Mouse (Mus musculus) frontal cortex, postnatal 10 days (tissue): ENCODE measurements around the gene 1810009A15Rik.
A peak's percentile ranks its signal among the peaks of the same experiment; 100 is the strongest.
"Not testable (repeated sequence)": the region's sequence is repeated elsewhere in the genome, so short reads cannot be mapped to it uniquely, and the experiment has no call there.

Experiments used
- DNase-seq, 2 experiments: peaks; one replicate each; pipeline ENCODE4 v3.0.0; 2022; ENCODE audit warnings: low spot score in 2 of 2, mixed read lengths in 1 of 2

The 1810009A15Rik gene

GRCm38 (mm10) chr19:8888511-8889385 lies at the start of gene 1810009A15Rik, which contains the start of gene Gm49416:
TSS of gene 1810009A15Rik (plus strand) at chr19:8888853.
TSS of gene Gm49416 (plus strand) at chr19:8888926.
- peak; percentile 89 to 93 for DNase-seq

DNA sequence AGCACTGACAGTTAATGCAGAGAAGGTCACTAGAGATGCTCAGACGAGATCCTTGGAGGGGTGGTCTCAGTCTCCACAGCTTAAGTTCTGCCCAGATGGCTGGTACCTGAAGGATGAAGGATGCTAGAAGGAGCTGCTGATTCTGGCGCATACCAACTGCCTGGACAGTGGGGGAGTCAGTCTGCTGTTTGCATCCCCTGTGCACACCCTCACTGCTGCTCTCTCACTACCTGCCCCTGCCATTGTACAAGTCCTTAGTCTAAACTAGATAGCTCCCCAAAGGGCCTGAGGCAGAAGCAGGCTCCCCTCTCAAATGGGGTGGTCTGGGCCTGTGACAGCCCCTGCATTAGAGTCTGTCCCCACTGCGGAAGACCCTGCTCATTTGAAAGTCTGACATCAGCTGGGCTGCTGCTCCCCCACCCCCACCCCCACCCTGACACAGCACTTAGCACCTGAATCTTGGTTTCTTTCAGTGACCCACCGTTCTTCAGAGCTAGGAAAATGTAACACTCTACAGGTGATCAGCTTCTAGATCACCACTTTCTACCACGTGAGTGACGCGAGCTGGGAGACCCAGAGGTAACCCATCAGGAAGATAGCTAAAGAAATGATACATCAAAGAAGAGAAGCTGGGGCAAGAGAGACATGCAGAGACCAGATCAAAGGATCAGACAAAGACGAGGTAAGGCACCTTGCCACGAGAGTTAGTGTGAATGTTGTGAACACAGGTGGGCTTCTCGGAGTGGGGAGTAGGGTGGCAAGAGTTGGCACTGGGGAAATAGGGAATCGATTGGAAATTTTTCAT lies 49.3 kb upstream of the 1810009A15Rik start, which contains the start of gene Gng3:
Gng3 (minus strand) TSS at position 92 of the 805 bp plus-strand sequence.
- peak; percentile 78 to 84 for DNase-seq

- peak; percentile 66 to 69 for DNase-seq
Measured at GRCm38 (mm10) chr19:8839908-8840791, 48.5 kb upstream of the 1810009A15Rik start.

- no peak for DNase-seq
Measured at GRCm38 (mm10) chr19:8841012-8841411, 47.6 kb upstream of the 1810009A15Rik start.

DNA sequence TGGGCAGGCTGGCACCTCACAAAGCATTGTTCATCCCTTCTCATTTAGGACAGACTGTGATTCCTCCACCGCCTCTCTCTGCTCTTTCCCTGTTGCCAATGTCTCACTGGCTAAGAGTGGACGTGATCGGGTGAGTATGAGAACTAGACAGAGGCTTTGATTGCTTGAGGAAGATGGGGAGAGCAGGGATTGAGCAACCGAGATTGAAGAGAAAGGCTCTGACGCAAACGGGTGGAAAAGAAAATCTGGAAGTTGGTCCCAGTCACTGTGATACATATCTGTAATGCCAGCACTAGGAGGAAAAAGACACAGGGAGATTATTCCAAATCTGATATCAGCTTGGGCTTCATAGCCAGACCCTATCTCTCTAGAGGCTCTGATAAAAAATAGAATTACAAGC lies 45.7 kb upstream of the 1810009A15Rik start:
- DNase-seq: no peak

DNA sequence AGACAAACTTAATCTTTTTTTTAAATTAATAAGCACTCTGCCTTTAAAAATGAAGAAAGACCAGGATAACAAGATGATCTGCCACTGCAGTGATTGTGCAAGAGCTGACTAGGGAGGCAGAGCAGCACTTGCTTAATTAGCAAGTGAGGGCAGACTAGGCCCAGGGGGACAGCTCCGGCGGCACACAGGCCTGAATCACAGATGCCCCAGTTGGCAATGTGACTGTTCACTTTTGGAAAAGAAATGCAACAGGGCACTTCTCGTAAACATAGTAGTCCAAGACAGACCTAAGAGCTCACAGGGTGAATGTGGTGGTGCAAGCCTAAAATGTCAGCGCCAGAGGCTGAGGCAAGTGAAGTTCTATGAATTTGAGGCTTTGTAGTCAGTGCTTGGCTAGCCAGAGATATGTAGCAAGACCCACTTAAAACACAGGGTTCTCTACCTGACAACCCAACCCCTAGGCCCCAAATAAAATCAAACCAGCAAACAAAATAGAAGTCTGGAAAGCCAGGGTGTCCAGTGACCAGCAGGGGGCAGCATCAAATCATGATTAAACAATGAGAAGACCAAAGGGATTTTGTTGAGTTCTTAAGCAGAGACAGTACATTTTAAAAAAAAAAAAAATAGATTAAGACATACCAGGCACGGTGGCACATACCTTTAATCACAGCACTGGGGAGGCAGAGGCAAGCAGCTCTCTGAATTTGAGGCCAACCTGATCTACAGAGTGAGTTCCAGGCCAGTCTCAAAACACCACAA lies 44.1 kb upstream of the 1810009A15Rik start:
- DNase-seq: peak; percentile 42 to 66

DNA sequence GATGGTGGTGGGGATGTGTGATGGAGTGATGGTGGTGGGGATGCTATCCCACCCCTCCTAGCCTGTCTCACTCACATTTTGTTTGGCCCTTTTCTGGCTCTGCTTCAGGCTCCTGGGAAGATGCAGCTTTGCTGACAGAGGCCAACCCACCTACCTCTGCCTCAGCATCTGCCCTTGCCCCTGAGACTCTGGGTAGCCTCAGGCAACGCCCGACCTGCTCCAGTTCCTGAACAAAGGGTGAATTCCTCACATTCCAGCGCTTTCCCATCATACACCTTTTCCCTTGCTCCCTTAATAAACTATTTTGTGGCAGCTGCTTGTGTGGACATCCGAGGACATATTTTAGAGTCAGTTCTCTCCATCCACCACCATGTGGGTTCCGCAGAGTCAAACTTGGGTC lies 40.3 kb upstream of the 1810009A15Rik start:
- DNase-seq: no peak

DNA sequence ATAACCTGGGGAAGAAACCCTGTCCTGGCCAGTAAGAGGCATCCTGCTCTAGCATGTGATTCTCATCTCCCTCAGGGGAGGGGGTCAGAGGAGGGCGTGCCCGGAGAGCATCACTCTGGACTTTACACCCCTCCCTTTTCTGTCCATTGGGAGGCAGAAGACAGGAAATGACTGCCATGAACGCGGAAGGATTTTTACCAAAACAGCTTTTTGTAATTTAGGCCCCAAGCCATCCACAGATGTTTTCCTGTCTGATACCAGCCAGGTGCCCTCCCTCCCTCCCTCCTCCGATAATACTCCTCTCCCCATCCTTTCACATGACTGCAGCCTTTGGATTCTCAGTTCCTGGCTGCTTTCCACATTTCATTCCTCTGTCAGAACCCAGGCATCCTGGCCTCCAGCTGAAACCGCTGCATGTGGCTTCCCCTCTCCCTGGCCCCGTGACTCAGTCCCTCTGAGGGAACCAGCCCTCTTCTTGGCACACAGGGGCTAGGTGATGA lies 38.2 kb upstream of the 1810009A15Rik start, which contains the start of gene Lrrn4cl:
Lrrn4cl (plus strand) TSS at position 367 of the 500 bp plus-strand sequence.
- no peak for DNase-seq

DNA sequence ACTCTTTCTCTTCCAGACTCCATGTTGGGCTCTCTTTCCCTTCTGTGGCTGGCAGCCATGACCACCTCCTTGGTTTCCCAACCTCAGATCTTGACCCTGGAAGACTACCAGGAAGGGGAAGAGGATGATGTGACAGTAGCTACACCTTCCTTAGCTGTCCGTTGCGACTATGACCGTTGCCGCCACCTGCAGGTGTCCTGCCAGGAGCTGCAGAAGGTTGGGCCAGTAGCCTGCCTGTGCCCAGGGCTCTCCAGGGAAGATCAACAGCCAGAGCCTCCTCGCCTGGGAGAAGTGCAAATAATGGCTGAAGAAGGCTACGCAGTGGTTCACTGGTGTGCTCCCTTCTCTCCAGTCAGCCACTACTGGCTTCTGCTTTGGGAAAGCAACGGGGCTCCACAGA lies 37.0 kb upstream of the 1810009A15Rik start:
- DNase-seq: no peak

- no peak for DNase-seq
Measured at GRCm38 (mm10) chr19:8852236-8852928, 36.3 kb upstream of the 1810009A15Rik start.

DNA sequence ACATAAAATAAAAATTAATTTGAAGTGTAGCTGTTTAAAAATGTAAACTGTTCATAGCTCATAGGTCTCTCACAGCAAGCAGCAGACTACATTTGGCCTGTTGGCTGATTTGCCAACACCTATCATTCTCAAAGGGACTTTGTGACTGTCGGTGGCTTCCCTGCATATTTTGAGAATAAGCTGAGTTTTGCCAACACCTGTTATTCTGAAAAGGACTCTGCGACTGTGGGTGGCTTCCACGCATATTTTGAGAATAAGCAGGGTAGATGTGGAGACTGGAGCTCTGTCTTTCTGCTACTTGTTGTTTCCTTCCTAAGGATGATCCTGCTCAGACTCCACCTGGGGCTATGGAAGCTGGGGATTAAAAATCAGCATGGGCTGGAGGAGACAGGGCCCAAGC lies 35.5 kb upstream of the 1810009A15Rik start:
- DNase-seq: no peak

DNA sequence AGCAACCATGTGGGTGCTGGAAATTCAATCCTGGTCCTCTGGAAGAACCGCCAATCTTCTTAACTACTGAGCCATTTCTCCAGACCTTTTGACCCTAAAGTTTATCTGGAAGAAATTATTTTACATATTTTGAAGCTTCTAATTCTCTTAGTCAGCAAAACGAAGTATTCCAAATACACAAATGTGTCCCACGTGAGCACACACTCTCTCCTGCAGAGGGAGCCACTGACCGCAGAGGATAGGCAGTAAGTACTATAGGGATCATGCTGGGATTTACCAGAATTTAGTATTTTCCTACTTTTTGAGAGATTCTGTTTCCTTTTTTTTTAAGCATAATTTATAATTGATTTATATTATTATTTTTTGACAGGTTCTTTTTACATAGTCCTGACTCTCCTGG lies 31.0 kb upstream of the 1810009A15Rik start:
- DNase-seq: no peak

DNA sequence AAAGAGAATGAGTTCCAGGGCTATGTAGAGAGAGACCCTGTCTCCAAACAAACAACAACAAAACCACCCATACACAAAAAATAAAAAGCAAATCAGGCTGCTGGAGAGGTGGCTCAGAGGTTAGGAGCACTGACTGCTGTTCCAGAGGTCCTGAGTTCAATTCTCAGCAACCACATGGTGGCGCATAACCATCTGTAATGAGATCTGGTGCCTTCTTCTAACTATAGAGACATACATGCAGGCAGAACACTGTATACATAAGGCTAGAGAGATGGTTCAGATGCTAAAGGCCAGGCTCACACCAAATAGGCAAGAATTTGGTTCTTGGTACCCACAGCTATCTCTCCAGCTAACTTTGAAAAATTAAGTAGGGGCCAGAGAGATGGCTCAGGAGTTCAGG lies 29.6 kb upstream of the 1810009A15Rik start:
- no peak for DNase-seq

- no peak for DNase-seq
Measured at GRCm38 (mm10) chr19:8864265-8864664, 24.4 kb upstream of the 1810009A15Rik start.

GRCm38 (mm10) chr19:8870381-8870780 lies 18.3 kb upstream of the 1810009A15Rik start:
- not testable (repeated sequence) for DNase-seq

DNA sequence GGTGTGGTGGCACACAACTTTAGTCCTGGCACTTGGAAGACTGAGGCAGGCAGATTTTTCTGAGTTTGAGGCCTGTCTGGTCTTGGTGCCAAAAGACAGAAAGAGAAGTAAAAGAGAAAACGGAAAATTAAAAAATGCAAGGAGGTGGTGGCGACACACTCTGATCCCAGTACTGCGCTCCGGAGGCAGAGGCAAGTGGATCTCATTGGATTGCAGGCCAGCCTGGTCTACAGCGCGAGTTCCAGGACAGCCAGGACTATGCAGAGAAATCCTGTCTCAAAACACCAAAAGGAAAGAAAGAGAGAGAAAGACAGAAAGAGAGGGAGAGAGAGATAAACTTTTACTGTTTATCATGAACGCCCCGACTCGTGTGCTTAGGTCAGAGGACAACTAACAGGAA lies 17.8 kb upstream of the 1810009A15Rik start:
- no peak for DNase-seq

DNA sequence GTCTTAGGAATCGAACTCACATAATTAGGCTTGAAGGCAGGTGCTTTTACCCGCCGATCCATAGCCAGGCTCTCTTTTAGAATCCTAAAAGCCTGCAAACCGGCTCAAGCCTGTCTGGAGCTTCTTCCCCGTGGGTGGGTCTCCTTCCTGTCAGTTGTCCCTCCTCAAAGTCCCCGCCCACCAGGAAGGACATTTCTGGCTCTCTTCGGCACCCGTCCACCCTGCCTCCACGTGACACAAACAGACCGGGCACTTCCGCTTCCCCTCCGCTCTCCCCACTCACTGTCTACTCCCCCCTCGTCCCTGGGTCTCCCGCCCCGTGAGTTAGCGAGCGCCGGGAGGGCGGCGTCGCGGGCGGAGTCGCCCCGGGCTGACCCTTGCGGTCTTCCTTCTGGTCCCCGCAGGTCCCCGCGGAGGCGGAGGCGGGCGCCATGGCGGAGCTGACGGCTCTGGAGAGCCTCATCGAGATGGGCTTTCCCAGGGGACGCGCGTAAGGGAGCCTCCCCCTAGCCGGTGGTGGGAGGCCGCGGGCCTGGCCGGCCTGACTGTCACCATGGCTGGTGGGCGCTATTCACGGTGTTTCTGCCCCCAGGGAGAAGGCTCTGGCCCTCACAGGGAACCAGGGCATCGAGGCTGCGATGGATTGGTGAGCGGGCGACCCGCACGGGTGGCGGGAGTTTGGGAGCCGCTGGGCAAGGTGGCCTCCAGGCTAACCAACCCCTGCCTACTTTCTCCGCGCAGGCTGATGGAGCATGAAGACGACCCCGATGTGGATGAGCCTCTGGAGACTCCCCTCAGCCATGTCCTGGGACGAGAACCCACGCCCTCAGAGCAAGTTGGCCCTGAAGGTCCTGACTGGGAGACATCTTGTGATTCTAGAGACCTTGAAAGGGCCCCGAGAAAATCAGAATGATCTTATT lies 17.1 kb upstream of the 1810009A15Rik start, which contains the start of gene Ubxn1:
Ubxn1 (plus strand) TSS at position 230 of the 920 bp plus-strand sequence.
- DNase-seq: peak; percentile 97 to 98

GRCm38 (mm10) chr19:8872266-8872840 lies 16.3 kb upstream of the 1810009A15Rik start:
- no peak for DNase-seq
